ENCODE assay signal across 31 mouse cellular contexts in genomic region chr3:79381398-79381797, GRCm38 (mm10). TPM values are rescaled to one million over a fixed set of nuclear protein-coding genes. Genes with fewer than 3 reads are reported as not detected.
DNase-seq lines count a peak whose midpoint lies in the region; ATAC-seq and TF ChIP-seq lines count a peak whose summit lies in the region.
"Had no signal": no experiment of that assay in that cellular context is flagged by ENCODE, and none has a peak within 500 bp of the region (broad histone marks: within the 10 kb centered on the region; RNA-seq: fewer than 3 reads in every experiment).

No protein-coding gene starts in this region.

- no peak overlapping the region for H3K9ac ChIP-seq in kidney, embryonic 15.5 days
- H3K9ac ChIP-seq: embryonic facial prominence, embryonic 13.5 days; forebrain, embryonic 12.5 days; forebrain, embryonic 15.5 days; heart, embryonic 13.5 days; hindbrain, embryonic 14.5 days had no signal

- H3K9me3 ChIP-seq in kidney, embryonic 15.5 days (replicated peaks), result no peaks in the 10 kb centered on the region
- H3K9me3 ChIP-seq: embryonic facial prominence, embryonic 10.5 days; embryonic facial prominence, embryonic 13.5 days; forebrain, embryonic 12.5 days; forebrain, embryonic 15.5 days; heart, embryonic 10.5 days; heart, embryonic 13.5 days had no signal

- peak; percentile 65 for ATAC-seq in frontal cortex, adult (ENCODE audit: low TSS enrichment)
- ATAC-seq in kidney, embryonic 15.5 days (replicated peaks; ENCODE audit: low FRiP score), result no peak
- ATAC-seq: activated CD4-positive, CD25-positive, alpha-beta regulatory T cell, adult 4 months; forebrain, embryonic 15.5 days had no signal

- no peaks in the 10 kb centered on the region; the same call in 1 of the 2 replicates for H3K4me1 ChIP-seq in kidney, adult 2 months (ENCODE audit: control insufficient read depth, insufficient read depth, low read length)
- 0 out of 2 replicates have a peak, but pooled peaks cover 5% of the 10 kb centered on the region for H3K4me1 ChIP-seq in kidney, embryonic 15.5 days
- H3K4me1 ChIP-seq: embryonic facial prominence, embryonic 10.5 days; embryonic facial prominence, embryonic 13.5 days; forebrain, embryonic 15.5 days; heart, embryonic 10.5 days; heart, embryonic 13.5 days had no signal

- H3K4me3 ChIP-seq in kidney, adult 2 months (ENCODE audit: insufficient read depth, low read depth, low read length), result no peak overlapping the region
- no peak overlapping the region for H3K4me3 ChIP-seq in kidney, embryonic 15.5 days (replicated peaks)
- H3K4me3 ChIP-seq: embryonic facial prominence, embryonic 10.5 days; embryonic facial prominence, embryonic 13.5 days; erythroblast, embryonic 14.5 days; forebrain, embryonic 12.5 days; forebrain, embryonic 15.5 days; gastrocnemius, adult 2 months; heart, embryonic 10.5 days; heart, embryonic 13.5 days had no signal

- TF ChIP-seq CTCF in kidney, adult 2 months (conservative IDR thresholded peaks at IDR 0.05; ENCODE audit: insufficient read depth, insufficient read length, low read depth, low read length), result no peak

- WGBS in kidney, adult 2 months, result 53% methylated on average over 4 of the region's 4 CpGs
- 38% methylated on average over 4 of the region's 4 CpGs for WGBS in kidney, embryonic 15.5 days

- no peak overlapping the region for H3K4me2 ChIP-seq in kidney, embryonic 15.5 days
- H3K4me2 ChIP-seq: embryonic facial prominence, embryonic 13.5 days; forebrain, embryonic 12.5 days; forebrain, embryonic 15.5 days; heart, embryonic 13.5 days; hindbrain, embryonic 14.5 days had no signal

- H3K27me3 ChIP-seq in kidney, adult 2 months (replicated peaks; ENCODE audit: control insufficient read depth, insufficient read depth, low read length), result no peaks in the 10 kb centered on the region
- H3K27me3 ChIP-seq in kidney, embryonic 15.5 days, result no peaks in the 10 kb centered on the region
- H3K27me3 ChIP-seq: embryonic facial prominence, embryonic 13.5 days; forebrain, embryonic 12.5 days; forebrain, embryonic 15.5 days; heart, embryonic 13.5 days had no signal

- no peak for TF ChIP-seq POLR2A in kidney, adult 2 months (IDR thresholded peaks at IDR 0.05; ENCODE audit: low read depth, low read length)

- no peaks in the 10 kb centered on the region for H3K36me3 ChIP-seq in kidney, adult 2 months (ENCODE audit: control insufficient read depth, insufficient read depth, low read length)
- no peaks in the 10 kb centered on the region for H3K36me3 ChIP-seq in kidney, embryonic 15.5 days
- H3K36me3 ChIP-seq: embryonic facial prominence, embryonic 10.5 days; embryonic facial prominence, embryonic 13.5 days; forebrain, embryonic 12.5 days; forebrain, embryonic 15.5 days; heart, embryonic 10.5 days; heart, embryonic 13.5 days had no signal

- no peak for DNase-seq in frontal cortex, postnatal 10 days (ENCODE audit: low spot score in 2 of 2)
- peak; percentile 56 for DNase-seq in kidney, adult 2 months
- DNase-seq in kidney, postnatal 25 days, result no peak
- DNase-seq in kidney, postnatal 10 days, result peak; percentile 27
- peak; percentile 41 for DNase-seq in kidney, postnatal 14 days
- DNase-seq: adrenal gland, adult 8-10 months; adrenal gland, postnatal 25 days; cerebellum, adult 11-12 months; cerebellum, adult 8-10 months; cerebellum, postnatal 10 days; cerebellum, postnatal 36 days; embryo, embryonic 11 days; gastrocnemius, adult 2 months; gastrocnemius, postnatal 14 days; heart, adult 18-20 months; heart, postnatal 14 days; heart, postnatal 4 days had no signal

- no peak overlapping the region for H3K27ac ChIP-seq in kidney, adult 2 months (ENCODE audit: insufficient read depth, low read depth, low read length)
- H3K27ac ChIP-seq in kidney, embryonic 15.5 days, result no peak overlapping the region
- H3K27ac ChIP-seq: embryonic facial prominence, embryonic 10.5 days; embryonic facial prominence, embryonic 13.5 days; forebrain, embryonic 12.5 days; forebrain, embryonic 15.5 days; gastrocnemius, adult 2 months; heart, embryonic 10.5 days; heart, embryonic 13.5 days; hindbrain, embryonic 14.5 days had no signal

RNA-seq across cellular contexts. Expression of gene Gm17359, which starts 44.9 kb away (rescaled TPM):
- 0.08 and 0.10 TPM in 2 replicates for polyA plus RNA-seq in kidney, adult 2 months (2012; rRNA removed)
- not detected in 2 replicates for polyA plus RNA-seq in kidney, embryonic 15.5 days (2015; fragmentation: Nextera tagmentation; extraction: Ambion mirVana)
- polyA plus RNA-seq: activated CD4-positive, CD25-positive, alpha-beta regulatory T cell, adult 4 months; cortical plate, adult 2 months; embryonic facial prominence, embryonic 13.5 days; erythroblast, embryonic 14.5 days; forebrain, embryonic 12.5 days; forebrain, embryonic 15.5 days; heart, embryonic 10.5 days; heart, embryonic 13.5 days; heart, embryonic 16.5 days; hindbrain, embryonic 11.5 days; hindbrain, embryonic 14.5 days had no signal

Comparison
In these comparisons a context has a peak if more than half of its experiments do, and no peak if none do; other contexts are left out.
1. DNase-seq: peak in kidney, adult 2 months (single experiment), kidney, postnatal 10 days (single experiment) and kidney, postnatal 14 days (single experiment); none in frontal cortex, postnatal 10 days (0 of 2) and kidney, postnatal 25 days (0 of 2).